Mouse (Mus musculus) kidney, postnatal 14 days (tissue): ENCODE results near the gene Il9.

Source experiments
- DNase-seq: peaks from one replicate; pipeline ENCODE4 v3.0.0; 2022; ENCODE audit warnings: mixed read lengths

Il9 gene

GRCm38 (mm10) chr13:56468536-56468935 lies 13.5 kb downstream of the Il9 start:
- DNase-seq = no peak

GRCm38 (mm10) chr13:56467786-56468185 lies 14.3 kb downstream of the Il9 start:
- no peak for DNase-seq

DNA sequence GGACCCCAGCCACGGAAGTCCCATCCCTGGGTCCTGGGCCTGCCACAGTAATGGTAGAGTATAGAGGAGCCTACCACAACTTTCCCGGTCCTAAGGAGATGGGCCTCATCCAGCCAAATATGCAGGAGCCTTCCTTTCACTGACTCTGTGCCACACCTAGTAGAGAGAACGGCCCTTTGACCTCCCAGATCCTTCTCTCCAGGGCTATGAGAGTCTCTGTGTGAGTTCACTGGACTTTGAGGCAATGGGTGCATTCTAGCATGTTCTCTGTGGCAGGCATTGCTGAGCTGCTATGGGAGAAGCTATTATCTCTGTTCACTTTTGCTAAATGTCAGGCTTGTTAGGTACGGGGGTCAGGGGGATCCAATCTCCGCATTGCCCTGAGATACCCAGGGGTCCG lies 18.3 kb downstream of the Il9 start:
- no peak for DNase-seq

- no peak for DNase-seq
These were observed 18.8 kb downstream of the Il9 start for GRCm38 (mm10) chr13:56463261-56463660.

GRCm38 (mm10) chr13:56462791-56463190 lies 19.3 kb downstream of the Il9 start:
- no peak for DNase-seq

GRCm38 (mm10) chr13:56461460-56461859 lies 20.6 kb downstream of the Il9 start:
- peak; percentile 39 for DNase-seq

DNA sequence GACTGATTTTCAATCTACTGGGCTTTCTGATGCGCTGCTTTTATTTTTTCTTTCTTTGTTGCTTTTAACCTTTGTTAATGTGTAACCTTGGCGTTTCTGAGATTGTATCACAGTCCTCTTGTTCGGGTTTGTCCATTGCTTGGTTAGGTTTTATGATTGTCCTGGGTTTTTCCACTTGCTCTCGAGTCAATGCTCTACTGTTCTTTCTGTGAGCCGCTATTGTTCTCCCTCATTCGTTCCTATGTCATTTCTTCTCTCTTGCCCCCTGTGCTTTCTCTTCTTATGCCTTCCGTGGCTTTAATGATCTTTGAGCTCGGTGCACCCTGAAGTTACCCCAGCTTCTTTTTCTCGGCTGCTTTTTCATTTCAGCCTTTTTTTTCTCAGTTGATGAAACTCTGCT lies 24.0 kb downstream of the Il9 start:
- DNase-seq = no peak

DNA sequence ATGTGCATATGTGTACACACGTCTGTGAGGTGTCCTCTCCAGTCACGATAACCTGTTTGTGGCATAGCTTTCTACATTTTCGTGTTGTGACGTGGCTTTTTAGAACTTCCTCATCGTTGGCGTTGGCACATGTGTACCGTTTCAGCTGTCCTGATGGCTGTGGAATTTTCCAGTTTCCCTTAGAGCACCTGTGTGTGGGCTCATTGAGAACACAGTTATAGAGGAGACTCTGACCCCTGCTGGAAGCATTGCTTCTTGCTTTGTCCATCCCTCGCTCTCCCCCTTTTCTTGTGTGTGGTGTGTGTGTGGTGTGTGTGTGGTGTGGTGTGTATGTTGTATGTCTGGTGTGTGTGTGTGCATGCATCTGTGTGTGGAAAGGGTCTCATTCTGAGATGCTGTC lies 32.0 kb downstream of the Il9 start:
- DNase-seq = peak; percentile 36

DNA sequence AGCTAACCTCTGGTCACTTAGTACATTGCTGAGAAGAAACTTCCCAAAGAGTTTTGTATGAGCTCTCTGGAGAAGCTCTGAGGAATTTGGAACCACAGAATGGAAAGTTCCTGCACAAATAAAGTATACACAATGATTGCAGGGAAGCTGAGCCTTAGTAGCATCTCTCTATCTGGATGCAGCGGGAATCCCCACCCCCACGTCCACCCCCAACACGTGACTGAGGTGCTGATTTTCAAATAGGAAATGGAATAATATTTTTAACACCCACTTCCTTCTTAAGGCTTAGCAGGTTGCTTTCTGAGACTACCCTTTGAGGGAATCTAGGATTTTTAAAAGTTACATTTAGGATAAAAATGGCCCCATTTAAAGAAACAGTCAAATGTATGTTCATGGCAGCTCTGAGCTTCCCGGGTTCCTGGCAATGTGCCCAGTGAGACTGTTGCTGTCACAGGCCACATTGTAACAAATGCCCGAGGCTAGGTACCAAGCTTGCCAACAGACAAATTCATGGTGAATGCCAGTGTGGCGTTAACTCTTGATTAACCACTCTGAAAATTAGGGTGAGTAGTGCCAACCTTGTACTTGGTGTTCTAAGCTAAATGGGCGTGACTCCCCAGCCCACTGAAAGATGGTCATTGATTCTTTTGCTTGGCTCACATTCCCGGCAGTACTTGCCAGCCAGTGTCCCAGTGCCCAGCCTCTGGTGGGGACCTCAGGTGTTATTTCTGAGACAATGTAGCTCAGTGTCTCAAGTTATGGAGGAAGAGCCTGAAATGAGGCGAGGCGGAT lies 32.6 kb downstream of the Il9 start:
- peak; percentile 59 for DNase-seq

DNA sequence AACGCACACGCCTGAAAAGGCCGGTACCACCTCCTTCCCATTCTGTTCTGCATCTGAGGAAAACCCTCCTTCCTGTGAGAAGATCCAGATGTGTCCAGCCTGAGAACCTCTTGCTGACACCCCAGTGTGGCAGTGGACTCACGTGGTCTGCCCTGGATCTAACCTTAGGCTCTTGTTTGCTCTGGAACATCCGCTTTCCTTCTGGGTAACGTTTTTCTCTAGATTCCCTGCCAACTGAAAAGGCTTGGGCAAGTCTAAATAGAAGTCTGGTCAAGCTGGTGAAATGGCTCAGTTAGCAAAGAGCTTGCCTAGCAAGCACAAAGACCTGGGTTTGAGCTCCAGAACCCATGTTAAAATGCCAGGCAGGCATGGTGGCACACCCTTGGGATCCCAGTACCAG lies 37.0 kb downstream of the Il9 start:
- no peak for DNase-seq

GRCm38 (mm10) chr13:56444112-56444511 lies 37.9 kb downstream of the Il9 start:
- DNase-seq = no peak

- no peak for DNase-seq
These were observed 38.6 kb downstream of the Il9 start for GRCm38 (mm10) chr13:56443411-56443810.

GRCm38 (mm10) chr13:56438211-56439075 lies 43.6 kb downstream of the Il9 start, which contains the start of gene Slc25a48:
Gene Slc25a48 (plus strand): TSS chr13:56438355.
- DNase-seq = peak; percentile 72

DNA sequence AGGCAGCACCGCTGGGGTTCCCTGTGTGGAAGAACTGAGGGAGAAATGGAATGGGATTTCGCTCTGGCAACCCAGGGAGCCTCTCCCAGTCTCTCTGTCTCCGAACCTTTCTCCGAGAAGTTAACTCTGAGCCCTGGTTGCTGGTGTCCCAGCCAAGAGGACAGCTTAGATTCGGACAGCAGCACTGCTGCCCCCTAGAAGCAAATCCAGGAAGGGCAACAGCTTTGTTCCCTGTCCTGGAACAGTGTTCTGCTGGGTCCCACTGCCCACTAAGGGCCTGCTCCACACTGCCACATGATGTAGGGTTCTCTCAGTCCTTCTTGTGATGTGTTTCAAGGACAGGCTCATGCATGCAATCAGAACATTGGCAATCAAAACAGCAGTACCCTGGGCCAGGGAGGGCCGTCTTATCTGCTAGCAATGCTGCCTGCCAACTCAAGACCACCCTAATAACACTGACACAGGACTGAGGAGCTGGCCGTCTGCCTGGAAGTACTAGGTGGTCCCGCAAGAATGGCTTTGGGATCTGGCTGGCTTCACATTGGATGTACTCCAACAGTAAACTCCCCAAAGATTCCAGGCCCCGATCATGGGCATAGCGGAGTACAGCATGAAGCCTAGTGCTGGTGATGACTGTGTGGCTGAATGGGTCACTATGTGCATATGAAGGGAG lies 46.3 kb downstream of the Il9 start:
- no peak for DNase-seq

GRCm38 (mm10) chr13:56434311-56434751 lies 47.7 kb downstream of the Il9 start:
- peak; percentile 81 for DNase-seq

- peak; percentile 58 for DNase-seq
These were observed 48.6 kb downstream of the Il9 start for GRCm38 (mm10) chr13:56433466-56433865.

- DNase-seq = no peak
These were observed 49.5 kb downstream of the Il9 start for GRCm38 (mm10) chr13:56432496-56432895.
